Mouse (Mus musculus) MEL (cell line): Measurements from ENCODE around the gene Slc39a11. TPM values are rescaled to one million over a fixed set of nuclear protein-coding genes. Genes with fewer than 3 reads are reported as not detected.

Experiments used
- DNase-seq: peaks from one replicate; pipeline ENCODE4 v3.0.0; 2011; ENCODE audit warnings: low read depth, low spot score
- H3K27ac ChIP-seq: 2 replicates; pipeline ENCODE4 v1.5.1; 2012; ENCODE audit warnings: low read depth, mild to moderate bottlenecking, control low read depth, low read length, moderate library complexity; ENCODE audit not compliant: control insufficient read depth
- H3K27me3 ChIP-seq, 2 experiments: fragments of 150-350 bp in 1 of 2; sonication (generic) in 1 of 2; 2 replicates each; pipeline ENCODE4 v1.6.1; 2012; ENCODE audit warnings: low read length in 2 of 2, mild to moderate bottlenecking in 2 of 2, improper control_type of control experiment in 1 of 2, moderate library complexity in 1 of 2; ENCODE audit not compliant: insufficient read depth in 2 of 2, control insufficient read depth in 1 of 2
- H3K36me3 ChIP-seq, 2 experiments: 2 replicates each; pipeline ENCODE4 v1.6.1; 2012 to 2014; ENCODE audit warnings: low read length in 2 of 2, improper control_type of control experiment in 1 of 2, inconsistent platforms in 1 of 2, mild to moderate bottlenecking in 1 of 2; ENCODE audit not compliant: insufficient read depth in 2 of 2, control insufficient read depth in 1 of 2
- H3K4me1 ChIP-seq, 2 experiments: fragments of 150-350 bp in 1 of 2; sonication (generic) in 1 of 2; 2 replicates each; pipeline ENCODE4 v1.6.1; 2012; ENCODE audit warnings: low read length in 2 of 2, improper control_type of control experiment in 1 of 2, mild to moderate bottlenecking in 1 of 2; ENCODE audit not compliant: insufficient read depth in 2 of 2, control insufficient read depth in 1 of 2
- H3K4me3 ChIP-seq, 2 experiments: fragments of 150-350 bp in 1 of 2; sonication (generic) in 1 of 2; 2 replicates each; pipeline ENCODE4 v1.5.1; 2012; ENCODE audit warnings: low read depth in 2 of 2, low read length in 2 of 2, mild to moderate bottlenecking in 2 of 2, moderate library complexity in 2 of 2, control low read depth in 1 of 2, improper control_type of control experiment in 1 of 2; ENCODE audit not compliant: control insufficient read depth in 1 of 2, insufficient read depth in 1 of 2
- H3K79me2 ChIP-seq: 2 replicates; pipeline ENCODE4 v1.6.1; 2012; ENCODE audit warnings: mild to moderate bottlenecking, low read length, moderate library complexity; ENCODE audit not compliant: control insufficient read depth, poor library complexity, insufficient read depth
- H3K9ac ChIP-seq: 2 replicates; pipeline ENCODE4 v1.6.1; 2012; ENCODE audit warnings: low read depth, mild to moderate bottlenecking, control low read depth, low read length, moderate library complexity; ENCODE audit not compliant: control insufficient read depth, poor library complexity, severe bottlenecking
- H3K9me3 ChIP-seq: fragments of 150-350 bp; sonication (generic); replicated peaks from 2 replicates; pipeline ENCODE4 v1.6.1; 2012; ENCODE audit warnings: mild to moderate bottlenecking, low read length, improper control_type of control experiment, moderate library complexity; ENCODE audit not compliant: insufficient read depth
- CHD1 ChIP-seq: IDR thresholded peaks from 2 replicates; pipeline ENCODE4 v1.6.1; 2012; ENCODE audit warnings: low read depth, mild to moderate bottlenecking, inconsistent platforms, low read length, improper control_type of control experiment
- CTCF ChIP-seq, 3 experiments: IDR thresholded peaks in 2 of 3; conservative IDR thresholded peaks in 1 of 3; 2 replicates each; pipeline ENCODE4 v1.5.1; 2011 to 2012; ENCODE audit warnings: low read length in 3 of 3, low read depth in 2 of 3, mild to moderate bottlenecking in 2 of 3, improper control_type of control experiment in 1 of 3, inconsistent platforms in 1 of 3, mixed read lengths in 1 of 3, moderate library complexity in 1 of 3; ENCODE audit not compliant: control insufficient read depth in 1 of 3, insufficient read depth in 1 of 3, poor library complexity in 1 of 3, severe bottlenecking in 1 of 3
- E2F4 ChIP-seq: IDR thresholded peaks from 2 replicates; pipeline ENCODE4 v1.6.1; 2011; ENCODE audit warnings: low read depth, low read length, improper control_type of control experiment, borderline replicate concordance
- ELF1 ChIP-seq: IDR thresholded peaks from 2 replicates; pipeline ENCODE4 v1.6.1; 2014; ENCODE audit warnings: low read depth, mild to moderate bottlenecking, inconsistent platforms, low read length, improper control_type of control experiment, moderate library complexity
- GABPA ChIP-seq: IDR thresholded peaks from 2 replicates; pipeline ENCODE4 v1.6.1; 2012; ENCODE audit warnings: low read depth, mild to moderate bottlenecking, inconsistent platforms, low read length, improper control_type of control experiment, moderate library complexity
- GATA1 ChIP-seq: IDR thresholded peaks from 2 replicates; pipeline ENCODE4 v1.6.1; 2011; ENCODE audit warnings: low read depth, low read length, improper control_type of control experiment
- KAT2A ChIP-seq: conservative IDR thresholded peaks from 2 replicates; pipeline ENCODE4 v1.6.1; 2012; ENCODE audit warnings: low read depth, low read length, improper control_type of control experiment, inconsistent platforms
- MAFK ChIP-seq: IDR thresholded peaks from 2 replicates; pipeline ENCODE4 v1.6.1; 2011; ENCODE audit warnings: low read depth, mild to moderate bottlenecking, low read length, improper control_type of control experiment, borderline replicate concordance
- MAZ ChIP-seq: IDR thresholded peaks from 2 replicates; pipeline ENCODE4 v1.6.1; 2012; ENCODE audit warnings: low read depth, mild to moderate bottlenecking, inconsistent platforms, low read length, improper control_type of control experiment
- MYB ChIP-seq: IDR thresholded peaks from 2 replicates; pipeline ENCODE4 v1.6.1; 2011; ENCODE audit warnings: mild to moderate bottlenecking, low read depth, low read length, improper control_type of control experiment
- MYC ChIP-seq: IDR thresholded peaks from 2 replicates; pipeline ENCODE4 v1.6.1; 2011; ENCODE audit warnings: low read depth, mild to moderate bottlenecking, low read length, improper control_type of control experiment, moderate library complexity
- NELFE ChIP-seq: IDR thresholded peaks from 2 replicates; pipeline ENCODE4 v1.6.1; 2011; ENCODE audit warnings: low read depth, low read length, improper control_type of control experiment
- NRF1 ChIP-seq: IDR thresholded peaks from 2 replicates; pipeline ENCODE4 v1.6.1; 2014; ENCODE audit warnings: low read depth, mild to moderate bottlenecking, inconsistent platforms, low read length, improper control_type of control experiment, moderate library complexity; ENCODE audit not compliant: poor library complexity, insufficient read depth, severe bottlenecking
- POLR2A ChIP-seq, 2 experiments: IDR thresholded peaks; 2 replicates each; pipeline ENCODE4 v1.6.1; 2011 to 2012; ENCODE audit warnings: low read length in 2 of 2, mild to moderate bottlenecking in 2 of 2, control low read depth in 1 of 2, improper control_type of control experiment in 1 of 2, low read depth in 1 of 2, moderate library complexity in 1 of 2; ENCODE audit not compliant: control insufficient read depth in 1 of 2, insufficient read depth in 1 of 2, poor library complexity in 1 of 2
- POLR2AphosphoS2 ChIP-seq: IDR thresholded peaks from 2 replicates; pipeline ENCODE4 v1.6.1; 2011; ENCODE audit warnings: low read length, improper control_type of control experiment
- POLR2AphosphoS5 ChIP-seq: IDR thresholded peaks from 2 replicates; pipeline ENCODE4 v1.6.1; 2012; ENCODE audit warnings: low read depth, borderline replicate concordance, mild to moderate bottlenecking, inconsistent platforms, low read length, moderate library complexity, mixed read lengths
- RAD21 ChIP-seq: IDR thresholded peaks from 2 replicates; pipeline ENCODE4 v1.6.1; 2011; ENCODE audit warnings: mild to moderate bottlenecking, low read depth, low read length, improper control_type of control experiment
- TBP ChIP-seq: IDR thresholded peaks from 2 replicates; pipeline ENCODE4 v1.8.0; 2011; ENCODE audit warnings: low read depth, low read length, improper control_type of control experiment
- UBTF ChIP-seq: IDR thresholded peaks from 2 replicates; pipeline ENCODE4 v1.6.1; 2012; ENCODE audit warnings: low read depth, mild to moderate bottlenecking, inconsistent platforms, low read length, improper control_type of control experiment, moderate library complexity, borderline replicate concordance; ENCODE audit not compliant: insufficient read depth
- USF2 ChIP-seq, 2 experiments: IDR thresholded peaks; 2 replicates each; pipeline ENCODE4 v1.6.1; 2011 to 2012; ENCODE audit warnings: improper control_type of control experiment in 2 of 2, low read length in 2 of 2, borderline replicate concordance in 1 of 2, inconsistent platforms in 1 of 2, low read depth in 1 of 2, mild to moderate bottlenecking in 1 of 2; ENCODE audit not compliant: insufficient read depth in 1 of 2
- polyA plus RNA-seq, 2 experiments: library from polyadenylated mRNA; stranded (reverse) in 1 of 2; unstranded in 1 of 2; fragments of >175 nt in 1 of 2; fragments of >200 nt in 1 of 2; gene quantifications; 2 replicates each; pipeline versions ENCODE4 v1.2.1 to v1.2.4; 2012; ENCODE audit warnings: low replicate concordance in 2 of 2, low read depth in 1 of 2; ENCODE audit not compliant: insufficient read length in 2 of 2, insufficient read depth in 1 of 2, missing spikeins in 1 of 2
- total RNA-seq: library from RNA; depleted of rRNA; stranded (reverse); fragments of 300-350 nt; gene quantifications from 2 replicates; pipeline ENCODE4 v1.2.3, GENCODE M21; 2012

Gene Slc39a11
- total and polyA plus RNA-seq, 3 experiments, result 34.2 to 45.6 TPM; not detected in 1

DNA sequence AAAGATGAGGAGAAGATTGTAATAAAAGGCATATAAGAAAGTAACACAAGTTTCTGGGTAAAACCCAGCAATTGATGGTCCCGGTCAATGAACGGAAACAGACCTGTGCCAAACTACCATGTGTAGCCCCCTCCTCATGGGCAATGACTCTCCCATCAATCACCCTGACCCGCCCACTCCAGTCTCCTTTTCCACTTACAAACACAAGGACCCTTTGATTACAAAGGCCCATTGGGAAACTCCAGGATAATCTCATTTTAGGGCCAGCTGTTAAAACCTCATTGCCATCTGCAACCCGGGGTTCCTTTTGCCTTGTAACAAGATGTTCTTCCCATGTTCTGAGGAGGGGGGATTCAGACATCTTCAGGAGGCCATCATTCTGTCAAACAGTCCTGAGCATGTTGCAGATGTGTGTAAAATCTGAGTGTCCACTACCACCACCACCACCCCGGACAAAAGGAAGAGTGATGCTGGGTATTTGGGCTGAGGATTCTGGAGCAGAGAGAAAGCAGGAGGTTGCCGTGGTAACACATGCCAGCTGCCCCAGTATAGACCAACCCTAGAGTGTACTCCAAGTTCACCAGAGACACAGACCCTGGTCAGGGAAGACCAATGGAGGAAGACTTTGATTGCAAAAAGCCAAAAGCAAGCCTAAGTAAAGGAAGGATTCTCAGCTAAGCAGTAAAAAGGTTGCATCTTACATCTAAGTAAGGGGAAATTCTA lies 419.3 kb downstream of the Slc39a11 start:
- peaks cover 0 to 3% of the 10 kb centered on the region in 2 experiments; a peak in 1 of 4 replicates for H3K27me3 ChIP-seq
- DNase-seq, result no peak
- H3K4me3 ChIP-seq, result no peak overlapping the region
- no peak for TF ChIP-seq MYC
- no peak for TF ChIP-seq ELF1
- TF ChIP-seq GATA1, result no peak
- no peak for TF ChIP-seq MYB
- TF ChIP-seq, all 39 proteins: peak for 0
- H3K79me2 ChIP-seq, result no peaks in the 10 kb centered on the region
- no peaks in the 10 kb centered on the region for H3K9me3 ChIP-seq
- no peaks in the 10 kb centered on the region for H3K36me3 ChIP-seq
- no peak overlapping the region for H3K9ac ChIP-seq
- H3K4me1 ChIP-seq, result no peaks in the 10 kb centered on the region
- H3K27ac ChIP-seq, result no peak overlapping the region

DNA sequence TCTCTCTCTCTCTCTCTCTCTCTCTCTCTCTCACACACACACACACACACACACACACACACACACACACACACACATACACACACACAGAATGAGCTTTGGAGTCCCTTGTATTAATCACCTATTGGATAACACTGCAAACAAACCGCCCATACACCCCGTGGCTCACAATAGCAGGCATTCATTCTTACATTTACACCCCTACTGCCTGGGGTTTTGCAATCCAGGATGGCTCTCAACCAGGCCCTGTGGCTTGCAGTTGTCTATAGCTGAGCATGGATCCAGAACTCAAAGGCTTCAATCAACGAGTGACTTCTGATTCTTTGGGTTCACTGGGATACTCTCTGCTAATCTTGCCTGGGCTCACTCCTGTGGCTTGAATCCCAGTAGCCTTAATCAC lies 424.1 kb downstream of the Slc39a11 start:
- Histone ChIP-seq H3K27ac (no peak overlapping the region), H3K9ac (no peak overlapping the region), H3K9me3 (no peaks in the 10 kb centered on the region)
- TF ChIP-seq NELFE (no peak), CHD1 (no peak), NRF1 (no peak), UBTF (no peak), TBP (no peak), MAFK (no peak), GABPA (no peak), KAT2A (no peak), POLR2A (IDR thresholded peaks at IDR 0.05; ENCODE audit: control insufficient read depth in 1 of 2, insufficient read depth in 1 of 2, low read depth in 1 of 2, low read length in 2 of 2, poor library complexity in 1 of 2) (no peak), POLR2AphosphoS2 (no peak), RAD21 (no peak), MAZ (no peak), USF2 (IDR thresholded peaks at IDR 0.05; ENCODE audit: borderline replicate concordance in 1 of 2, insufficient read depth in 1 of 2, low read depth in 1 of 2, low read length in 2 of 2) (no peak), E2F4 (no peak), POLR2AphosphoS5 (no peak), GATA1 (no peak), MYC (no peak), CTCF (IDR thresholded peaks at IDR 0.05 in 2 of 3, conservative IDR thresholded peaks at IDR 0.05 in 1 of 3; ENCODE audit: control insufficient read depth in 1 of 3, insufficient read depth in 1 of 3, low read depth in 2 of 3, low read length in 3 of 3, poor library complexity in 1 of 3, severe bottlenecking in 1 of 3) (no peak)
- TF ChIP-seq, all 39 proteins: peak for 0
- Histone ChIP-seq H3K27me3 (no peaks in the 10 kb centered on the region; a peak in 1 of 4 replicates), H3K36me3 (no peaks in the 10 kb centered on the region), H3K4me1 (no peaks in the 10 kb centered on the region), H3K4me3 (no peak overlapping the region), H3K79me2 (no peaks in the 10 kb centered on the region)
- DNase-seq, result no peak
